Mouse (Mus musculus): ENCODE results near the gene Nxt2. TPM values are rescaled to one million over a fixed set of nuclear protein-coding genes. Genes with fewer than 3 reads are reported as not detected.

The Nxt2 gene
- 20.4 and 25.1 TPM in 2 replicates for polyA plus RNA-seq (2014; fragmentation: Nextera tagmentation; extraction: Ambion mirVana)

DNA sequence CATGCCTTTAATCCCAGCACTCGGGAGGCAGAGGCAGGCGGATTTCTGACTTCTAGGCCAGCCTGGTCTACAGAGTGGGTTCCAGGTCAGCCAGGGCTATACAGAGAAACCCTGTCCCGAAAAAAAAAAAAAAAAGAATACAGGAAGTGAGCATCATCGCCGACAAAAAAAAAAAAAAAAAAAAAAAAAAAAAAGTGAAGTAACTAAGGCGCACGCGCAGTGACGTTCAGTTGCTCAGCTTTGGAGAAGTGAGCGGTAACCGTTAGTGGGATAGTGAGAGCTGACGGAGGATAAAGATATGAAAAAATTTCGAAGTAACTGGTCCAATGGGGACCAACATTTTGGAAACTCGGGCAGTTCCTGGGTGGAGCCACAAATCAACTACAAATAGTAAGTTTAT is at the start of gene Nxt2:
Gene Nxt2 (plus strand): TSS at position 229 of the 400 bp plus-strand sequence.
- Histone ChIP-seq H3K4me1 (replicated peaks; ENCODE audit: control insufficient read depth, insufficient read depth, low read length) (no peaks in the 10 kb centered on the region), H3K4me2 (replicated peaks) (peak within 1 kb of the TSS; percentile 51), H3K4me3 (replicated peaks; ENCODE audit: low read length) (peak within 1 kb of the TSS; percentile 48), H3K27ac (no peak within 1 kb of the TSS), H3K36me3 (replicated peaks; ENCODE audit: control insufficient read depth, insufficient read depth) (no peaks in the 10 kb centered on the region), H3K9ac (no peak within 1 kb of the TSS), H3K27me3 (ENCODE audit: control insufficient read depth, insufficient read depth, low read length) (no peaks in the 10 kb centered on the region), H3K9me3 (ENCODE audit: control insufficient read depth, low read length) (no peaks in the 10 kb centered on the region)
- DNase-seq (ENCODE audit: low spot score) (no peak), ATAC-seq (ENCODE audit: low FRiP score) (no peak)
- WGBS = 90% methylated on average over 14 of the region's 14 CpGs

- Histone ChIP-seq H3K4me3 (replicated peaks; ENCODE audit: low read length) (no peak overlapping the region), H3K9ac (no peak overlapping the region), H3K4me1 (replicated peaks; ENCODE audit: control insufficient read depth, insufficient read depth, low read length) (no peaks in the 10 kb centered on the region), H3K4me2 (replicated peaks) (no peak overlapping the region), H3K27ac (no peak overlapping the region), H3K36me3 (replicated peaks; ENCODE audit: control insufficient read depth, insufficient read depth) (no peaks in the 10 kb centered on the region), H3K27me3 (ENCODE audit: control insufficient read depth, insufficient read depth, low read length) (0 out of 2 replicates have a peak, but pooled peaks cover 5% of the 10 kb centered on the region), H3K9me3 (ENCODE audit: control insufficient read depth, low read length) (no peaks in the 10 kb centered on the region)
- no peak for ATAC-seq (ENCODE audit: low FRiP score)
- no peak for DNase-seq (ENCODE audit: low spot score)
Observed at GRCm38 (mm10) chrX:142176981-142177380, 49.6 kb upstream of the Nxt2 start.

DNA sequence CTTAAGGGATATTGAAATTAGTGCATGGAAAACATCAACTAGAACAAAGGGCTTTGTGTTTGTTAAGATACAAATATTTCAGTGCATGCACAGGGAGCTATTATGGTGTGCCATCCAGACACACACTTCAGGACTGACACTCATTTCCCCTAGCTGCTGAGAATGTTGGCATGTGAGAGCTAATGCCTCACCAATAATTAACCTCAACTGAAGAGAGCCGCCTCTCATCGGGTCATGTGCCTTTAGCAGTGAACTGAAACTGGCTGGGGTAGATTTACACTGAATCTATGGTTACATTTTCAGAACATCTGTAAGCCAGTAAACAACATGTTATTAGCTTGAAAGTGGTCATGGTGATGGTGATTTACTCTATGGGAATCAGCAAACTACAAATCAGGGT is 44.5 kb upstream of the Nxt2 start:
- H3K9me3 ChIP-seq (ENCODE audit: control insufficient read depth, low read length) = no peaks in the 10 kb centered on the region
- H3K36me3 ChIP-seq (replicated peaks; ENCODE audit: control insufficient read depth, insufficient read depth) = no peaks in the 10 kb centered on the region
- no peak overlapping the region for H3K4me2 ChIP-seq (replicated peaks)
- DNase-seq (ENCODE audit: low spot score) = no peak
- H3K9ac ChIP-seq = no peak overlapping the region
- no peak overlapping the region for H3K4me3 ChIP-seq (replicated peaks; ENCODE audit: low read length)
- no peaks in the 10 kb centered on the region for H3K4me1 ChIP-seq (replicated peaks; ENCODE audit: control insufficient read depth, insufficient read depth, low read length)
- 74% methylated on average over 2 of the region's 2 CpGs for WGBS
- ATAC-seq (ENCODE audit: low FRiP score) = no peak
- 0 out of 2 replicates have a peak, but pooled peaks cover 5% of the 10 kb centered on the region for H3K27me3 ChIP-seq (ENCODE audit: control insufficient read depth, insufficient read depth, low read length)
- H3K27ac ChIP-seq = no peak overlapping the region

DNA sequence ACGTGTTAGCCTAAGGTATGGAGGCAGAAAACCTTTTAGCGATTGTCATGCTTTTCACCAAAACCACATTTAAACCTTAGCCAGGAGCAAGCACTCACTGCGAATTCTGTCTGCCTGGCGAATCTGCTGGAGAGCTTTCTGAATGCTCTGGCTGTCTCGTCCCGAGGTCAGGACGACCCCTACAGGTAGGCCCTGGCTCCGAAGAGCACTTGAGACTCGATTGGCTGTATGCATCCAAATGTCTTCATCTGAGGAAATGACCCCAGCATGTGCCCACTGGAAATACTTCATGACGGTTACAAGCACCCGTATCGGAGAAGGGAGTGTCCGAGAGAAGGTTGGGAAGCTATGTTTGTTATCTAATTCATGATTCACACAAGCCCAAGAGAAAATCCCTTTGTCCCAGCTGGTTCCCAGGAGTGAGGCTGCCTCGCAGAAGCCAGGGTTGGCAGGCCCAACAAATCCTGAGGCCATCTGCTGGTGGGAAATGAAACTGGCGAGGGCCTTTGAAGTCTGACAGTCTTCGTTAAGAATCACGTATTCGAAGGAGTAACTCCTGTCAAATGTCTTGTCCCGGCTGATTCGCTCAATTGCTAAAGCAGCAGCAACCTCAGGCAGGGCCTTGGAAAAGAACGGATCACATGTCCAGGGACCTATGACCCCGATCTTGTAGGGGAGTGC is 37.4 kb upstream of the Nxt2 start:
- no peak overlapping the region for H3K27ac ChIP-seq
- no peaks in the 10 kb centered on the region for H3K9me3 ChIP-seq (ENCODE audit: control insufficient read depth, low read length)
- DNase-seq (ENCODE audit: low spot score) = peak; percentile 68
- no peak overlapping the region for H3K9ac ChIP-seq
- peak overlapping the region; percentile 32 for H3K4me2 ChIP-seq (replicated peaks)
- H3K36me3 ChIP-seq (replicated peaks; ENCODE audit: control insufficient read depth, insufficient read depth) = no peaks in the 10 kb centered on the region
- no peak overlapping the region for H3K4me3 ChIP-seq (replicated peaks; ENCODE audit: low read length)
- ATAC-seq (ENCODE audit: low FRiP score) = peak; percentile 87; the same call in 1 of the 2 replicates
- WGBS = 37% methylated on average over 22 of the region's 22 CpGs
- H3K4me1 ChIP-seq (replicated peaks; ENCODE audit: control insufficient read depth, insufficient read depth, low read length) = no peaks in the 10 kb centered on the region
- H3K27me3 ChIP-seq (ENCODE audit: control insufficient read depth, insufficient read depth, low read length) = peaks cover 6% of the 10 kb centered on the region; the same call in 1 of the 2 replicates

GRCm38 (mm10) chrX:142190355-142190754 is 36.2 kb upstream of the Nxt2 start:
- no peak for ATAC-seq (ENCODE audit: low FRiP score)
- Histone ChIP-seq H3K36me3 (replicated peaks; ENCODE audit: control insufficient read depth, insufficient read depth) (no peaks in the 10 kb centered on the region), H3K27me3 (ENCODE audit: control insufficient read depth, insufficient read depth, low read length) (peaks cover 4% of the 10 kb centered on the region; the same call in 1 of the 2 replicates), H3K4me2 (replicated peaks) (no peak overlapping the region), H3K9ac (no peak overlapping the region), H3K4me3 (replicated peaks; ENCODE audit: low read length) (no peak overlapping the region), H3K4me1 (replicated peaks; ENCODE audit: control insufficient read depth, insufficient read depth, low read length) (no peaks in the 10 kb centered on the region), H3K9me3 (ENCODE audit: control insufficient read depth, low read length) (no peaks in the 10 kb centered on the region), H3K27ac (no peak overlapping the region)
- DNase-seq (ENCODE audit: low spot score) = no peak
- WGBS = 61% methylated on average over 2 of the region's 2 CpGs

DNA sequence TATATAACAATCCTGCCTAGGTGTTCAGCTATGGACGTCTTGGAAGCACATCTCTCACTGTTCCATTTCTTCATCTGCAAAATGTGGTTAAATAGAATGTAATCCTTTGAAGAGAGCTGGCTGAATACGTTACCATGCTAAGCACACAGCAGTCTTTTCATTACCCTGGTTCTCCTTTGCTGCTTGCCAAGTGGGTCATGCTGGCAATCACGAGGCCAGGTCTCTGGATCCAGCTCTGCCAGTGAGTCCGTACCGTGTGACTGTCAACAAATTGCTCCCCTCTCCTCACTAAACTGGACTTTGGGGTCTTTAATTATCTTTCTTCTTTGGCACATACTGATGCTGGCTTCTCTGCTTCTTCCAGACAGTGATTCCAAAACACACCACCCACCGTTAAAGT is 32.1 kb upstream of the Nxt2 start:
- H3K4me3 ChIP-seq (replicated peaks; ENCODE audit: low read length) = no peak overlapping the region
- H3K36me3 ChIP-seq (replicated peaks; ENCODE audit: control insufficient read depth, insufficient read depth) = no peaks in the 10 kb centered on the region
- H3K9ac ChIP-seq = no peak overlapping the region
- H3K9me3 ChIP-seq (ENCODE audit: control insufficient read depth, low read length) = no peaks in the 10 kb centered on the region
- peaks cover 4% of the 10 kb centered on the region; the same call in 1 of the 2 replicates for H3K27me3 ChIP-seq (ENCODE audit: control insufficient read depth, insufficient read depth, low read length)
- H3K4me1 ChIP-seq (replicated peaks; ENCODE audit: control insufficient read depth, insufficient read depth, low read length) = no peaks in the 10 kb centered on the region
- 66% methylated on average over 6 of the region's 6 CpGs for WGBS
- ATAC-seq (ENCODE audit: low FRiP score) = no peak
- no peak for DNase-seq (ENCODE audit: low spot score)
- no peak overlapping the region for H3K4me2 ChIP-seq (replicated peaks)
- H3K27ac ChIP-seq = no peak overlapping the region

DNA sequence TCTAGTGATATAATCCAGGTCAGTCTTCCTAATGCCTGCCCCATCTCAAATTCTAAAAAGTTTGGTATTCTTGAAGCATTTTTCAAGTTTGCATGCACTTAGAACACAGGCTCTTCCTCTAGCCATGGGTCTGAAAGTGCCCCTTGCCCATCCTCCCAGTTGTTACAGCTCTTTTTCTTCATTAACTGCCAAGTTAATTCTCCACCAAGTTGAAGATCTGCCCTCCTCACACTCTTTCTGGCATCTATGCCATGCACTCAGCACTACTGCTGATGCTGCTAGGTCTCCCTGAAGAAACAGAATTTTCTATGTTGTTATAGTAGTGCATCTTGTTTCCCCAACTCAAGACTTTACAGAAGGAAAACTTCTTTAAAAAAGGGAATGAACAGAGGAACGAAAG is 31.0 kb upstream of the Nxt2 start:
- Histone ChIP-seq H3K27me3 (ENCODE audit: control insufficient read depth, insufficient read depth, low read length) (peaks cover 4% of the 10 kb centered on the region; the same call in 1 of the 2 replicates), H3K36me3 (replicated peaks; ENCODE audit: control insufficient read depth, insufficient read depth) (no peaks in the 10 kb centered on the region), H3K9me3 (ENCODE audit: control insufficient read depth, low read length) (no peaks in the 10 kb centered on the region), H3K27ac (no peak overlapping the region), H3K4me1 (replicated peaks; ENCODE audit: control insufficient read depth, insufficient read depth, low read length) (no peaks in the 10 kb centered on the region), H3K9ac (no peak overlapping the region), H3K4me2 (replicated peaks) (no peak overlapping the region), H3K4me3 (replicated peaks; ENCODE audit: low read length) (no peak overlapping the region)
- no peak for DNase-seq (ENCODE audit: low spot score)
- ATAC-seq (ENCODE audit: low FRiP score) = no peak
- WGBS = 94% methylated on average over 1 of the region's 1 CpGs

GRCm38 (mm10) chrX:142196831-142197230 is 29.7 kb upstream of the Nxt2 start, which contains the start of gene Gucy2f:
TSS of gene Gucy2f (minus strand) at chrX:142196931.
- no peaks in the 10 kb centered on the region for H3K36me3 ChIP-seq (replicated peaks; ENCODE audit: control insufficient read depth, insufficient read depth)
- no peak within 1 kb of the TSS for H3K9ac ChIP-seq
- DNase-seq (ENCODE audit: low spot score) (no peak), ATAC-seq (ENCODE audit: low FRiP score) (no peak)
- no peak within 1 kb of the TSS for H3K27ac ChIP-seq
- no peak within 1 kb of the TSS for H3K4me2 ChIP-seq (replicated peaks)
- 0 out of 2 replicates have a peak, but pooled peaks cover 4% of the 10 kb centered on the region for H3K27me3 ChIP-seq (ENCODE audit: control insufficient read depth, insufficient read depth, low read length)
- no peaks in the 10 kb centered on the region for H3K9me3 ChIP-seq (ENCODE audit: control insufficient read depth, low read length)
- no peak within 1 kb of the TSS for H3K4me3 ChIP-seq (replicated peaks; ENCODE audit: low read length)
- H3K4me1 ChIP-seq (replicated peaks; ENCODE audit: control insufficient read depth, insufficient read depth, low read length) = no peaks in the 10 kb centered on the region
- 53% methylated on average over 5 of the region's 5 CpGs for WGBS

DNA sequence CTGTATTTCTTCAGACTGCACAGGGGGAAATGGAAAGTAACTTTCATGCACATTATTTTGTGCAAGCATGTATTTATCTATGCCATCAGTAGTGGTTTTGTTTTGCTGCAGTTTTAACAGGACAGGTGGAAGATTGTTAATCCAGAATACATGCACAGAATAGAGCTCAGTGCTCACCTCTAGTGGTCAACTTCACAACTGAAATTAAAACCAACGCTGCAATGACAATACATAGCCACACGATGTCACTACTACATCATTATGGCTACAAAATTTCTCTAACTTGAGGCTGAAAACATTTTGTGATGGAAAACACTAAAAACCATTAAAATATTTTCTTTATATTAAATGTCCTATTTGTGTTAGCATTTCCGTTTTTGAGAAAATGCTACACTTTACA is 26.3 kb upstream of the Nxt2 start:
- DNase-seq (ENCODE audit: low spot score) (peak; percentile 82), ATAC-seq (ENCODE audit: low FRiP score) (0 out of 2 replicates have a peak, but pooled peaks have one; percentile 40)
- Histone ChIP-seq H3K36me3 (replicated peaks; ENCODE audit: control insufficient read depth, insufficient read depth) (no peaks in the 10 kb centered on the region), H3K27me3 (ENCODE audit: control insufficient read depth, insufficient read depth, low read length) (no peaks in the 10 kb centered on the region), H3K4me1 (replicated peaks; ENCODE audit: control insufficient read depth, insufficient read depth, low read length) (no peaks in the 10 kb centered on the region), H3K9me3 (ENCODE audit: control insufficient read depth, low read length) (no peaks in the 10 kb centered on the region), H3K4me3 (replicated peaks; ENCODE audit: low read length) (no peak overlapping the region), H3K9ac (no peak overlapping the region), H3K4me2 (replicated peaks) (no peak overlapping the region), H3K27ac (no peak overlapping the region)
- 9% methylated on average over 3 of the region's 3 CpGs for WGBS

Data from hindbrain, embryonic 14.5 days (tissue).